Comparison of ENCODE assay signal across 10 mouse cellular contexts in the genomic region with DNA sequence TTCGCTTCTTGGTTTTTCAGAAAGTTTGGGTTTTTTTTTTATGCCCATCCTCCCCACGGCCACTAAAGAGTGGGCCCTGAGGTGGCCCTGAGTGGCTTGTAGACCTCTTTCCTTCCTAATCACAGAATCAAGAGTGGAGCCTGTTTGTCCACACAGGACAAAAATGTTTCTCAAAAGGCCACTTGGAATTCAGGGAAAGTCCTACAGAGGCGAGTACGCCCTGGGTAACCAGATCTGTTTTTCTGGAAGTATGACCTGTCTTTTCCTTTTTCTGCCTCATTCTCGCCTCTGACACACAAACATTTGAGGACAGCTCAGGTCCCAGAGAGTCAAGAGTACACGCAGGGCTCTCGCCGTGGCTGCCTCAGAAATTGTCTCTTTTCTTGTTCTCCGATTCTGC. TPM values are rescaled to one million over a fixed set of nuclear protein-coding genes. Genes with fewer than 3 reads are reported as not detected.
A peak's percentile ranks its signal among the peaks of the same experiment; 100 is the strongest.
DNase-seq lines count a peak whose midpoint lies in the region; ATAC-seq and TF ChIP-seq lines count a peak whose summit lies in the region.
"Had no signal": no experiment of that assay in that cellular context is flagged by ENCODE, and none has a peak within 500 bp of the region (broad histone marks: within the 10 kb centered on the region; RNA-seq: fewer than 3 reads in every experiment).

No protein-coding gene starts in this region.

- TF ChIP-seq EP300 in heart, postnatal 0 days (IDR thresholded peaks at IDR 0.05; ENCODE audit: low read depth) = no peak

- peak overlapping the region; percentile 58 for H3K27ac ChIP-seq in heart, postnatal 0 days (ENCODE audit: low read depth)
- H3K27ac ChIP-seq in midbrain, embryonic 11.5 days (ENCODE audit: low read depth, low read length) = peak overlapping the region; percentile 30; the same call in 1 of the 2 replicates

- DNase-seq in gastrocnemius, adult 18-20 months (ENCODE audit: low spot score) = peak; percentile 21
- DNase-seq in gastrocnemius, postnatal 14 days = no peak
- peak; percentile 42 for DNase-seq in MN1 (ENCODE audit: low spot score)
- no peak for DNase-seq in heart, postnatal 0 days (ENCODE audit: low spot score)
- DNase-seq in midbrain, embryonic 11.5 days (ENCODE audit: low spot score, missing footprints) = peak; percentile 88
- DNase-seq in frontal cortex, postnatal 25 days (ENCODE audit: low spot score in 2 of 2) = no peak
- no peak for DNase-seq in cerebellum, postnatal 10 days

- intact Hi-C loops in gastrocnemius, postnatal 14 days (cut with DNase I; ENCODE audit: low total_unique reads) = loop anchor here (5.0 kb wide), 1 partner anchor 42 kb away; no protein-coding TSS in a partner anchor

- no peaks in the 10 kb centered on the region for H3K36me3 ChIP-seq in heart, postnatal 0 days (replicated peaks; ENCODE audit: control insufficient read depth, insufficient read depth, low read length)
- no peaks in the 10 kb centered on the region for H3K36me3 ChIP-seq in midbrain, embryonic 11.5 days (ENCODE audit: control insufficient read depth, insufficient read depth, low read length)

- WGBS in heart, postnatal 0 days = 55% methylated on average over 9 of the region's 9 CpGs
- WGBS in midbrain, embryonic 11.5 days = 35% methylated on average over 9 of the region's 9 CpGs

- TF ChIP-seq CTCF in heart, postnatal 0 days (IDR thresholded peaks at IDR 0.05; ENCODE audit: low read depth) = no peak

- H3K4me2 ChIP-seq in heart, postnatal 0 days (ENCODE audit: low read depth, low read length) = peak overlapping the region; percentile 96; the same call in 1 of the 2 replicates
- peak overlapping the region; percentile 81; the same call in 1 of the 2 replicates for H3K4me2 ChIP-seq in midbrain, embryonic 11.5 days

- no peak overlapping the region for H3K4me3 ChIP-seq in heart, postnatal 0 days (ENCODE audit: low read depth, low read length)
- H3K4me3 ChIP-seq in midbrain, embryonic 11.5 days (ENCODE audit: low read depth, low read length) = no peak overlapping the region

- no peaks in the 10 kb centered on the region for H3K27me3 ChIP-seq in heart, postnatal 0 days (ENCODE audit: control insufficient read depth, insufficient read depth, low read length)
- no peaks in the 10 kb centered on the region for H3K27me3 ChIP-seq in midbrain, embryonic 11.5 days (ENCODE audit: control insufficient read depth, insufficient read depth, low read length)

- peaks cover 19% of the 10 kb centered on the region; the same call in 1 of the 2 replicates for H3K4me1 ChIP-seq in heart, postnatal 0 days (ENCODE audit: control insufficient read depth, insufficient read depth)
- H3K4me1 ChIP-seq in midbrain, embryonic 11.5 days (ENCODE audit: control insufficient read depth, insufficient read depth, low read length) = peaks cover 18% of the 10 kb centered on the region

- H3K9me3 ChIP-seq in heart, postnatal 0 days (replicated peaks; ENCODE audit: control insufficient read depth, low read length) = no peaks in the 10 kb centered on the region
- no peaks in the 10 kb centered on the region for H3K9me3 ChIP-seq in midbrain, embryonic 11.5 days (ENCODE audit: control insufficient read depth, low read length)

- ATAC-seq in heart, postnatal 0 days (ENCODE audit: insufficient read depth, low read depth) = no peak
- ATAC-seq in midbrain, embryonic 11.5 days (ENCODE audit: low FRiP score) = no peak
- no peak for ATAC-seq in megakaryocyte-erythroid progenitor cell, adult 5-6 weeks (replicated peaks; ENCODE audit: low FRiP score, low TSS enrichment, poor library complexity, severe bottlenecking)

- no peak overlapping the region for H3K9ac ChIP-seq in heart, postnatal 0 days (replicated peaks; ENCODE audit: low read depth, low read length)
- H3K9ac ChIP-seq in midbrain, embryonic 11.5 days (ENCODE audit: low read length) = no peak overlapping the region

RNA-seq across cellular contexts. Expression of a gene that starts 1.5 kb away (rescaled TPM):
- 1 to 10 TPM; 1.5 TPM for total RNA-seq in gastrocnemius, adult 18-20 months (2021)
- 1 to 10 TPM; 2.3 to 2.4 TPM for total RNA-seq in gastrocnemius, postnatal 14 days (2021)
- total RNA-seq in heart, postnatal 0 days (2014; rRNA removed; ENCODE audit: low replicate concordance) = 2.6 and 2.9 TPM in 2 replicates
- 4.2 and 4.3 TPM in 2 replicates for polyA plus RNA-seq in heart, postnatal 0 days (2015; fragmentation: Nextera tagmentation; extraction: Ambion mirVana)
- 2.8 and 4.4 TPM in 2 replicates for polyA plus RNA-seq in midbrain, embryonic 11.5 days (2014; fragmentation: Nextera tagmentation; extraction: Ambion mirVana)
- total RNA-seq in megakaryocyte-erythroid progenitor cell, adult 5-6 weeks (2014; fragmentation: Nextera tagmentation) = not detected in 2 replicates
- total RNA-seq in megakaryocyte-erythroid progenitor cell, adult 5-6 weeks (2017) = not detected in 2 replicates

RNA-seq across cellular contexts. Expression of a gene that starts 19.6 kb away (rescaled TPM):
- under 1 TPM in 1 of 2 experiments, not detected in 1; 0.19 TPM for total RNA-seq in gastrocnemius, adult 18-20 months (2021)
- total RNA-seq in gastrocnemius, postnatal 14 days (2021) = under 1 TPM; 0.10 to 0.18 TPM
- 0.39 TPM in 1 of 2 replicates, not detected in the other for total RNA-seq in heart, postnatal 0 days (2014; rRNA removed; ENCODE audit: low replicate concordance)
- polyA plus RNA-seq in heart, postnatal 0 days (2015; fragmentation: Nextera tagmentation; extraction: Ambion mirVana) = 0.04 and 0.08 TPM in 2 replicates
- 0.22 and 0.41 TPM in 2 replicates for polyA plus RNA-seq in midbrain, embryonic 11.5 days (2014; fragmentation: Nextera tagmentation; extraction: Ambion mirVana)
- not detected in 2 replicates for total RNA-seq in megakaryocyte-erythroid progenitor cell, adult 5-6 weeks (2014; fragmentation: Nextera tagmentation)
- total RNA-seq in megakaryocyte-erythroid progenitor cell, adult 5-6 weeks (2017) = not detected in 2 replicates
- polyA plus RNA-seq: spleen, adult 2 months had no signal

RNA-seq across cellular contexts. Expression of a gene that starts 59.2 kb away (rescaled TPM):
- total RNA-seq in gastrocnemius, adult 18-20 months (2021) = not detected
- under 1 TPM in 1 of 2 experiments, not detected in 1; 0.27 TPM for total RNA-seq in gastrocnemius, postnatal 14 days (2021)
- total RNA-seq in heart, postnatal 0 days (2014; rRNA removed; ENCODE audit: low replicate concordance) = 0.08 TPM in 1 of 2 replicates, not detected in the other
- polyA plus RNA-seq in heart, postnatal 0 days (2015; fragmentation: Nextera tagmentation; extraction: Ambion mirVana) = 0.08 TPM in 1 of 2 replicates, not detected in the other
- 8.4 and 9.1 TPM in 2 replicates for polyA plus RNA-seq in midbrain, embryonic 11.5 days (2014; fragmentation: Nextera tagmentation; extraction: Ambion mirVana)
- not detected in 2 replicates for total RNA-seq in megakaryocyte-erythroid progenitor cell, adult 5-6 weeks (2014; fragmentation: Nextera tagmentation)
- not detected in 2 replicates for total RNA-seq in megakaryocyte-erythroid progenitor cell, adult 5-6 weeks (2017)
- polyA plus RNA-seq: C2C12 had no signal

Comparison
In these comparisons a context has a peak if more than half of its experiments do, and no peak if none do; other contexts are left out.
1. DNase-seq: peak in gastrocnemius, adult 18-20 months (single experiment), MN1 (single experiment) and midbrain, embryonic 11.5 days (single experiment); none in gastrocnemius, postnatal 14 days (single experiment), heart, postnatal 0 days (single experiment), frontal cortex, postnatal 25 days (0 of 2) and cerebellum, postnatal 10 days (0 of 2).